Mouse (Mus musculus) layer of hippocampus, postnatal 36 days (tissue): ENCODE measurements around the gene Elf2. TPM values are rescaled to one million over a fixed set of nuclear protein-coding genes. Genes with fewer than 3 reads are reported as not detected.

Source experiments
- DNase-seq, 2 experiments: peaks; one replicate each; pipeline ENCODE4 v3.0.0; 2022
- microRNA-seq, 2 experiments: library from miRNA; unstranded; fragments of <30 nt; microRNA quantifications; one replicate each; pipeline ENCODE4 v1.2.0; 2021
- total RNA-seq, 2 experiments: library from RNA; stranded (reverse); gene quantifications; 2 replicates each; pipeline ENCODE4 v1.2.3; 2021

Gene Elf2
- total RNA-seq, 2 experiments from 2014 or later = 50.2 to 52.0 TPM

GRCm38 (mm10) chr3:51209503-51210314 is 130.8 kb downstream of the Elf2 start:
- no peak for DNase-seq

- DNase-seq = no peak
Measured at GRCm38 (mm10) chr3:51208633-51209032, 131.8 kb downstream of the Elf2 start.

- DNase-seq = no peak
Measured at GRCm38 (mm10) chr3:51206521-51206920, 133.9 kb downstream of the Elf2 start.

- no peak for DNase-seq
Measured at GRCm38 (mm10) chr3:51204897-51205296, 135.6 kb downstream of the Elf2 start.

GRCm38 (mm10) chr3:51204441-51204840 is 136.0 kb downstream of the Elf2 start:
- DNase-seq = no peak

- DNase-seq = no peak
Measured at GRCm38 (mm10) chr3:51203906-51204305, 136.6 kb downstream of the Elf2 start.

Small RNA genes lying within 50 kb of the gene (microRNA-seq; reads per million reads assigned to microRNA genes)
- gene Gm24282 = 0 reads per million in 2 experiments

Other genes with a start within 250 kb of the Elf2 start
- gene Noct, start 116.2 kb downstream of the Elf2 start, total RNA-seq = 10 to 100 TPM; 57.7 to 62.8 TPM
- gene Mgarp, start 56.1 kb upstream of the Elf2 start, total RNA-seq = not detected
- gene Ndufc1, start 68.3 kb upstream of the Elf2 start, total RNA-seq = 100 to 1,000 TPM; 323 to 359 TPM
- 10 to 100 TPM; 49.3 to 56.6 TPM for gene Naa15, start 74.5 kb upstream of the Elf2 start, total RNA-seq
- 10 to 100 TPM; 23.0 to 25.0 TPM for gene Rab33b, start 143.3 kb upstream of the Elf2 start, total RNA-seq
- gene Setd7, start 220.2 kb upstream of the Elf2 start, total RNA-seq = 100 to 1,000 TPM; 159 to 165 TPM